8 mouse cellular contexts compared by ENCODE assay signal in genomic region chr5:112237439-112237838, GRCm38 (mm10). TPM values are rescaled to one million over a fixed set of nuclear protein-coding genes. Genes with fewer than 3 reads are reported as not detected.
DNase-seq lines count a peak whose midpoint lies in the region; ATAC-seq and TF ChIP-seq lines count a peak whose summit lies in the region.
"Had no signal": no experiment of that assay in that cellular context is flagged by ENCODE, and none has a peak within 500 bp of the region (broad histone marks: within the 10 kb centered on the region; RNA-seq: fewer than 3 reads in every experiment).

No protein-coding gene starts in this region.

- peaks cover 10% of the 10 kb centered on the region for H3K4me1 ChIP-seq in embryonic facial prominence, embryonic 13.5 days
- peaks cover 18% of the 10 kb centered on the region; the same call in 1 of the 2 replicates for H3K4me1 ChIP-seq in intestine, embryonic 16.5 days (ENCODE audit: control insufficient read depth, insufficient read depth, low read length)
- peaks cover 39% of the 10 kb centered on the region for H3K4me1 ChIP-seq in neural tube, embryonic 15.5 days

- H3K4me3 ChIP-seq in embryonic facial prominence, embryonic 13.5 days: no peak overlapping the region
- H3K4me3 ChIP-seq in intestine, embryonic 16.5 days (ENCODE audit: low read length): no peak overlapping the region
- H3K4me3 ChIP-seq in neural tube, embryonic 15.5 days (replicated peaks): peak overlapping the region; percentile 21

- H3K4me2 ChIP-seq in embryonic facial prominence, embryonic 13.5 days: peak overlapping the region; percentile 31; the same call in 1 of the 2 replicates
- H3K4me2 ChIP-seq in intestine, embryonic 16.5 days (ENCODE audit: low read depth, low read length): peak overlapping the region; percentile 19
- peak overlapping the region; percentile 52 for H3K4me2 ChIP-seq in neural tube, embryonic 15.5 days

- no peak for TF ChIP-seq CTCF in brain, embryonic 14.5 days (IDR thresholded peaks at IDR 0.05; ENCODE audit: borderline replicate concordance, extremely low read depth, insufficient read depth, insufficient read length)

- 2% methylated on average over 16 of the region's 16 CpGs for WGBS in embryonic facial prominence, embryonic 13.5 days
- 3% methylated on average over 16 of the region's 16 CpGs for WGBS in intestine, embryonic 16.5 days
- WGBS in neural tube, embryonic 15.5 days: 3% methylated on average over 16 of the region's 16 CpGs

- H3K9ac ChIP-seq in embryonic facial prominence, embryonic 13.5 days: peak overlapping the region; percentile 59
- peak overlapping the region; percentile 41; the same call in 1 of the 2 replicates for H3K9ac ChIP-seq in intestine, embryonic 16.5 days (ENCODE audit: low read depth, low read length)
- peak overlapping the region; percentile 31 for H3K9ac ChIP-seq in neural tube, embryonic 15.5 days (replicated peaks)

- no peak overlapping the region for H3K27ac ChIP-seq in embryonic facial prominence, embryonic 13.5 days
- peak overlapping the region; percentile 72 for H3K27ac ChIP-seq in intestine, embryonic 16.5 days (ENCODE audit: low read length)
- H3K27ac ChIP-seq in neural tube, embryonic 15.5 days (replicated peaks): peak overlapping the region; percentile 81

- peaks cover 42% of the 10 kb centered on the region for H3K27me3 ChIP-seq in embryonic facial prominence, embryonic 13.5 days
- H3K27me3 ChIP-seq in intestine, embryonic 16.5 days (replicated peaks; ENCODE audit: control insufficient read depth, insufficient read depth, low read length): no peaks in the 10 kb centered on the region
- H3K27me3 ChIP-seq in neural tube, embryonic 15.5 days (replicated peaks): no peaks in the 10 kb centered on the region

- ATAC-seq in embryonic facial prominence, embryonic 13.5 days (ENCODE audit: insufficient number of reproducible peaks, insufficient read depth, low FRiP score, low TSS enrichment, low read depth): no peak
- peak; percentile 85 for ATAC-seq in intestine, embryonic 16.5 days
- ATAC-seq in neural tube, embryonic 15.5 days (ENCODE audit: low FRiP score): peak; percentile 70

- peak; percentile 95 for DNase-seq in brain, embryonic 14.5 days (ENCODE audit: low read depth)
- no peak for DNase-seq in testis, postnatal 10 days (ENCODE audit: low spot score)
- no peak for DNase-seq in layer of hippocampus, adult 9-10 months (ENCODE audit: low spot score)
- DNase-seq in right cerebral cortex, postnatal 4 days: no peak
- DNase-seq: kidney, adult 11 months had no signal

- no peaks in the 10 kb centered on the region; the same call in 1 of the 2 replicates for H3K9me3 ChIP-seq in embryonic facial prominence, embryonic 13.5 days
- no peaks in the 10 kb centered on the region for H3K9me3 ChIP-seq in intestine, embryonic 16.5 days (ENCODE audit: control insufficient read depth, low read length)
- H3K9me3 ChIP-seq in neural tube, embryonic 15.5 days (replicated peaks): no peaks in the 10 kb centered on the region

- TF ChIP-seq POLR2A in brain, embryonic 14.5 days (IDR thresholded peaks at IDR 0.05; ENCODE audit: borderline replicate concordance, extremely low read depth, insufficient read depth, insufficient read length, poor library complexity, severe bottlenecking): no peak

- no peaks in the 10 kb centered on the region for H3K36me3 ChIP-seq in embryonic facial prominence, embryonic 13.5 days
- H3K36me3 ChIP-seq in intestine, embryonic 16.5 days (ENCODE audit: control insufficient read depth, insufficient read depth, low read length): no peaks in the 10 kb centered on the region
- no peaks in the 10 kb centered on the region for H3K36me3 ChIP-seq in neural tube, embryonic 15.5 days

RNA-seq across cellular contexts. Expression of gene Cryba4, which starts 14.9 kb away (rescaled TPM):
- polyA plus RNA-seq in brain, embryonic 14.5 days (2012; rRNA removed): 1.00 and 1.6 TPM in 2 replicates
- 1.0 and 1.9 TPM in 2 replicates for polyA plus RNA-seq in embryonic facial prominence, embryonic 13.5 days (2015; fragmentation: Nextera tagmentation; extraction: Ambion mirVana)
- 1.3 and 1.5 TPM in 2 replicates for polyA plus RNA-seq in intestine, embryonic 16.5 days (2015; fragmentation: Nextera tagmentation; extraction: Ambion mirVana)
- 1.7 and 2.5 TPM in 2 replicates for polyA plus RNA-seq in neural tube, embryonic 15.5 days (2015; fragmentation: Nextera tagmentation; extraction: Ambion mirVana)

RNA-seq across cellular contexts. Expression of gene Crybb1, which starts 18.2 kb away (rescaled TPM):
- polyA plus RNA-seq in brain, embryonic 14.5 days (2012; rRNA removed): 1.1 and 1.6 TPM in 2 replicates
- 1.0 and 1.3 TPM in 2 replicates for polyA plus RNA-seq in embryonic facial prominence, embryonic 13.5 days (2015; fragmentation: Nextera tagmentation; extraction: Ambion mirVana)
- polyA plus RNA-seq in intestine, embryonic 16.5 days (2015; fragmentation: Nextera tagmentation; extraction: Ambion mirVana): 2.7 and 2.9 TPM in 2 replicates
- polyA plus RNA-seq in neural tube, embryonic 15.5 days (2015; fragmentation: Nextera tagmentation; extraction: Ambion mirVana): 5.8 and 6.2 TPM in 2 replicates

RNA-seq across cellular contexts. Expression of gene Tpst2, which starts 39.1 kb away (rescaled TPM):
- 20.1 and 24.6 TPM in 2 replicates for polyA plus RNA-seq in brain, embryonic 14.5 days (2012; rRNA removed)
- polyA plus RNA-seq in embryonic facial prominence, embryonic 13.5 days (2015; fragmentation: Nextera tagmentation; extraction: Ambion mirVana): 38.7 and 42.8 TPM in 2 replicates
- 47.4 and 52.0 TPM in 2 replicates for polyA plus RNA-seq in intestine, embryonic 16.5 days (2015; fragmentation: Nextera tagmentation; extraction: Ambion mirVana)
- polyA plus RNA-seq in neural tube, embryonic 15.5 days (2015; fragmentation: Nextera tagmentation; extraction: Ambion mirVana): 31.4 and 40.2 TPM in 2 replicates
